Mouse (Mus musculus): ENCODE measurements around the gene Rab37. TPM values are rescaled to one million over a fixed set of nuclear protein-coding genes. Genes with fewer than 3 reads are reported as not detected.

Rab37 gene
- polyA plus RNA-seq, 1 experiment: 0.07 TPM

DNA sequence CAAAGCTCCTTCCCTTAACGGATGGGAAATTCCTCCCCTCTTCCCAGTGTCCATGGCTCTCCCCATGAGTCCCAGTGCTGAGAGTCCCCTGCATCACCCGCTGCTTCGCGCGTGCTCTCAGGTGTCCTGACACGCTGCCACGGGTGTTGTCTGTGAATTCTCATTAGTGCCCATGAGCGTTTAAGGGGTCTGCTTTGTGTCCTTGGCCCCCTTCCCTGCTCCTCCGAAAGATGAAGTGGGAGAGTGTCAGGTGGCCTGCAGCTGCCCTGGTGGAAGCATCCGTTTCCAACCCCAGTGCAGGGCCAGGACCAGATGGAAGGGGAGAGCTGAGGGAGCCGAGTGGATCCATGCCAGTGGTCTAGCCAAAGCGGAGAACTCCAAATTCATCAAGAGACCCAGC is 116.9 kb downstream of the Rab37 start:
- no peaks in the 10 kb centered on the region for H3K79me2 ChIP-seq (ENCODE audit: control insufficient read depth, insufficient read depth)
- H3K36me3 ChIP-seq (ENCODE audit: control insufficient read depth, insufficient read depth): peaks cover 2% of the 10 kb centered on the region
- H3K79me3 ChIP-seq (ENCODE audit: low read depth): no peaks in the 10 kb centered on the region

DNA sequence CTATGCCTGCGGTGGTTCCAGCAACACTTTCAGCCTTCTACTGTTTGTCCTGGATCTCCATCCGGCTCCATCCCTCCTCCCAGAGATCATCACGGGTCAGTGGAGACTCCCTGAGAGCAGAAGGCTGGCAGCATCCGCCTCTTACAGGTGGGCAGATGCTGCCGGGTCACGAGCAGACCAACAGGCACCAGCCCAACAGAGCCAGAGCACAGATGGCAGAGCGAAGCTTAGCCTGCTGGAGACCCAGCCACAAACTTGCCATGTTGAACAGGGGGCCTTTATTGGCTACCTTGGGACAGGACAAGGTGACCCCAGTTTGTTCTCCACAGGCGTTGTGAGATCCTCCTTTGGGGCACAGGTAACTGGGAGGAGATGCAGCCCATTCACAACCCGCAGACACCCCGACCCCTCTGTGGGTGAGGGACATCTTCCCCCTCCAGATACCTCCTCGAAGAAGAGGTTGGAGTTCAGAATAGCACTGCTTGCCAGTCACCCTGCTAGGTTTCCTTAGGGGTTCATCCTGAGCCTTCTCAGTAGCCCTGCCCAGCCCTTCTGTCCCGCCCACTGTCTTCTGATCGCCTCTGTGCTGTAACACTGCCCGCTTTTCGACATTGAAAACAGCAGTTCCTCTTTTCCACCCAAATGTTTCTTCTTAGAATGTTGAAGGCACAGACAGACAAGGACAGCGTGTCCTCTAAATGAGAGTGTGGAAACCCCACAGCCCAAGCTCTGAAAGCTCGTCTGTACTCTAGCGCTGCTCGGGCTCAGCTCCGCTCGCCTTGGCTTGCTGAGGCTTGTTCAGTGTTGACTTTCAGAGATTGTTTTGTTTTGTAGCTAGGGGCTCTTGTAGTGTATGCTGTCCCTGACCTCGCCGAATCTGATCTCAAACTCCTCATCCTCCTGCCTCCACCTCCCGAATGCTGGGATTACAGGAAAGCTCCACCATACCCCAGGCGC is 117.8 kb downstream of the Rab37 start:
- H3ac ChIP-seq (ENCODE audit: control insufficient read depth, insufficient read length, low read depth): no peak overlapping the region
- no peaks in the 10 kb centered on the region for H3K27me3 ChIP-seq (ENCODE audit: control insufficient read depth, insufficient read depth, insufficient read length)
- H3K36me3 ChIP-seq (ENCODE audit: control insufficient read depth, insufficient read depth): no peaks in the 10 kb centered on the region
- no peaks in the 10 kb centered on the region for H3K79me3 ChIP-seq (ENCODE audit: low read depth)
- no peak overlapping the region for H3K4me3 ChIP-seq (ENCODE audit: insufficient read depth, poor library complexity, severe bottlenecking)
- TF ChIP-seq MAX (IDR thresholded peaks at IDR 0.05): no peak
- no peak for TF ChIP-seq CTCF (IDR thresholded peaks at IDR 0.05; ENCODE audit: control insufficient read depth, insufficient read depth, insufficient read length)
- TF ChIP-seq FOSL1 (IDR thresholded peaks at IDR 0.05; ENCODE audit: insufficient read depth, low read length, poor library complexity, severe bottlenecking): no peak
- no peak for TF ChIP-seq MYOG (IDR thresholded peaks at IDR 0.05; ENCODE audit: control insufficient read depth, extremely low read depth, insufficient read length)
- TF ChIP-seq USF1 (IDR thresholded peaks at IDR 0.05; ENCODE audit: low read depth): no peak
- TF ChIP-seq MYOD1 (IDR thresholded peaks at IDR 0.05; ENCODE audit: control insufficient read depth, insufficient read length, low read depth): no peak
- TF ChIP-seq CEBPB (IDR thresholded peaks at IDR 0.05; ENCODE audit: low read depth): no peak
- no peaks in the 10 kb centered on the region for H3K79me2 ChIP-seq (ENCODE audit: control insufficient read depth, insufficient read depth)

More for the DNA sequence above, 116.9 kb downstream of the Rab37 start:
- Histone ChIP-seq H3K27me3 (ENCODE audit: control insufficient read depth, insufficient read depth, insufficient read length) (no peaks in the 10 kb centered on the region), H3ac (ENCODE audit: control insufficient read depth, insufficient read length, low read depth) (no peak overlapping the region), H3K4me3 (ENCODE audit: insufficient read depth, poor library complexity, severe bottlenecking) (no peak overlapping the region)
- TF ChIP-seq CTCF (IDR thresholded peaks at IDR 0.05; ENCODE audit: control insufficient read depth, insufficient read depth, insufficient read length): no peak
- TF ChIP-seq USF1 (IDR thresholded peaks at IDR 0.05; ENCODE audit: low read depth): no peak
- no peak for TF ChIP-seq MAX (IDR thresholded peaks at IDR 0.05)
- no peak for TF ChIP-seq CEBPB (IDR thresholded peaks at IDR 0.05; ENCODE audit: low read depth)
- TF ChIP-seq MYOD1 (IDR thresholded peaks at IDR 0.05; ENCODE audit: control insufficient read depth, insufficient read length, low read depth): no peak
- no peak for TF ChIP-seq FOSL1 (IDR thresholded peaks at IDR 0.05; ENCODE audit: insufficient read depth, low read length, poor library complexity, severe bottlenecking)

DNA sequence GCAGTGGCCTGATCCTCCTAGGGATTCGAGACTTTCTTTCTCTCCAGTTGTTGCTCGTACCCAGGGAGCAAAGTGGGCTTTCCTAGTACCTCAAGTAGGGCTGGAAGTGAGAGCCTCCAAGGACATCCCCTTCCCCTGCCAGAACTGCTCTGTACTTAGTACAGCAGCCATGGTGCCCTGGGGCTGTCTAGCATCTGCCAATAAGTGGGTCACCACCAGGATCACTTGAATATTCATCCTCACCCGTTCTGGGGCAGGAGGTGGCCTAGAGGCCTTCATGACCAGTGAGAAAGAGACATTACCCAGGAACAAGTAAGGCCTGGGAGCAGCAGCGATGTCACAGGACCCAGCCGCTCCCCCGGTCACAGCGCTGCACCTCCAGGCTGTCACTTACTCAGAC is 118.7 kb downstream of the Rab37 start:
- no peak overlapping the region for H3K4me3 ChIP-seq (ENCODE audit: insufficient read depth, poor library complexity, severe bottlenecking)
- H3K79me2 ChIP-seq (ENCODE audit: control insufficient read depth, insufficient read depth): no peaks in the 10 kb centered on the region
- H3K79me3 ChIP-seq (ENCODE audit: low read depth): no peaks in the 10 kb centered on the region
- TF ChIP-seq MAX (IDR thresholded peaks at IDR 0.05) (no peak), FOSL1 (IDR thresholded peaks at IDR 0.05; ENCODE audit: insufficient read depth, low read length, poor library complexity, severe bottlenecking) (no peak), MYOG (IDR thresholded peaks at IDR 0.05; ENCODE audit: control insufficient read depth, extremely low read depth, insufficient read length) (no peak), CTCF (IDR thresholded peaks at IDR 0.05; ENCODE audit: control insufficient read depth, insufficient read depth, insufficient read length) (no peak), MYOD1 (IDR thresholded peaks at IDR 0.05; ENCODE audit: control insufficient read depth, insufficient read length, low read depth) (no peak), USF1 (IDR thresholded peaks at IDR 0.05; ENCODE audit: low read depth) (no peak)
- no peaks in the 10 kb centered on the region for H3K36me3 ChIP-seq (ENCODE audit: control insufficient read depth, insufficient read depth)
- no peak overlapping the region for H3ac ChIP-seq (ENCODE audit: control insufficient read depth, insufficient read length, low read depth)
- no peaks in the 10 kb centered on the region for H3K27me3 ChIP-seq (ENCODE audit: control insufficient read depth, insufficient read depth, insufficient read length)

Other genes with a start within 250 kb of the Rab37 start
- 0.75 TPM for gene Gprc5c, start 240.3 kb upstream of the Rab37 start, polyA plus RNA-seq (2012; fragmentation: generic; extraction: Trizol)
- 0.02 TPM for gene Cd300a, start 201.4 kb upstream of the Rab37 start, polyA plus RNA-seq (2012; fragmentation: generic; extraction: Trizol)
- gene Cd300lb, start 157.0 kb upstream of the Rab37 start, polyA plus RNA-seq (2012; fragmentation: generic; extraction: Trizol): 0.76 TPM
- gene Cd300c, start 122.3 kb upstream of the Rab37 start, polyA plus RNA-seq (2012; fragmentation: generic; extraction: Trizol): not detected
- not detected for gene Cd300ld, start 101.5 kb upstream of the Rab37 start, polyA plus RNA-seq (2012; fragmentation: generic; extraction: Trizol)
- gene Cd300c2, start 89.6 kb upstream of the Rab37 start, polyA plus RNA-seq (2012; fragmentation: generic; extraction: Trizol): not detected
- not detected for gene Cd300ld2, start 75.2 kb upstream of the Rab37 start, polyA plus RNA-seq (2012; fragmentation: generic; extraction: Trizol)
- not detected for gene Cd300ld4, start 64.4 kb upstream of the Rab37 start, polyA plus RNA-seq (2012; fragmentation: generic; extraction: Trizol)
- gene Cd300ld5, start 53.7 kb upstream of the Rab37 start, polyA plus RNA-seq (2012; fragmentation: generic; extraction: Trizol): 0.16 TPM
- gene Cd300ld3, start 43.0 kb upstream of the Rab37 start, polyA plus RNA-seq (2012; fragmentation: generic; extraction: Trizol): not detected
- not detected for gene Cd300e, start 29.3 kb upstream of the Rab37 start, polyA plus RNA-seq (2012; fragmentation: generic; extraction: Trizol)
- not detected for gene Cd300lf, start 42.6 kb downstream of the Rab37 start, polyA plus RNA-seq (2012; fragmentation: generic; extraction: Trizol)
- gene Slc9a3r1, start 71.9 kb downstream of the Rab37 start, polyA plus RNA-seq (2012; fragmentation: generic; extraction: Trizol): 19.1 TPM
- gene Tmem104, start 96.1 kb downstream of the Rab37 start, polyA plus RNA-seq (2012; fragmentation: generic; extraction: Trizol): 6.6 TPM
- 9.1 TPM for gene Nat9, start 96.4 kb downstream of the Rab37 start, polyA plus RNA-seq (2012; fragmentation: generic; extraction: Trizol)
- not detected for gene Grin2c, start 175.8 kb downstream of the Rab37 start, polyA plus RNA-seq (2012; fragmentation: generic; extraction: Trizol)
- 10.7 TPM for gene Fdxr, start 185.6 kb downstream of the Rab37 start, polyA plus RNA-seq (2012; fragmentation: generic; extraction: Trizol)
- 0.21 TPM for gene Fads6, start 206.2 kb downstream of the Rab37 start, polyA plus RNA-seq (2012; fragmentation: generic; extraction: Trizol)
- not detected for gene Otop2, start 215.7 kb downstream of the Rab37 start, polyA plus RNA-seq (2012; fragmentation: generic; extraction: Trizol)
- gene Ush1g, start 230.6 kb downstream of the Rab37 start, polyA plus RNA-seq (2012; fragmentation: generic; extraction: Trizol): 0.01 TPM
- not detected for gene Otop3, start 243.3 kb downstream of the Rab37 start, polyA plus RNA-seq (2012; fragmentation: generic; extraction: Trizol)